Mouse (Mus musculus) brain, embryonic 14.5 days (tissue): ENCODE measurements around the gene Cdan1.

Experiments
- CTCF ChIP-seq: fragments of 200-500 bp; IDR thresholded peaks from 2 replicates; pipeline ENCODE4 v1.5.1; 2012; ENCODE audit warnings: inconsistent platforms, mild to moderate bottlenecking, moderate library complexity, borderline replicate concordance; ENCODE audit not compliant: insufficient read depth, insufficient read length; ENCODE audit errors: extremely low read depth
- POLR2A ChIP-seq: fragments of 200-500 bp; IDR thresholded peaks from 2 replicates; pipeline ENCODE4 v1.6.1; 2012; ENCODE audit warnings: mild to moderate bottlenecking, inconsistent platforms, borderline replicate concordance; ENCODE audit not compliant: poor library complexity, insufficient read depth, insufficient read length, severe bottlenecking; ENCODE audit errors: extremely low read depth

DNA sequence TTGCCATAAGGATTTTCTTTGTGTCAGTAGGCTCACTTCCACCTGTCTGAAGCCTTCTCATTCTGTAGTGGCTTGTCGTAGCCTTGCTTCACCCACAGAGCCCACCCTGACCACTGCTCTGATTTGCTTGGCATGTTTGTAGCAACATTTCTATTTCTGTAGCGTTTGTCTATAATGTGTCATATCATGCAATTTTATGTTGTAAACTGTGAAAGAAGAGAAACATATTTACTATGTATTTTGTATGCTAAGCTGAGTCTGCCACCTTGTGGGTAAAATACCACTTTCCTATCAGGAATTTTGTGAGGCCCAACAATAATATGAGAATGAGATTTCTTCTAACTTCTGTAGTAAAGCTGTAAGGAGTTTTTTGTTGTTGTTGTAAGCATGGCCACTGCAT lies 179.7 kb downstream of the Cdan1 start:
- no peak for TF ChIP-seq CTCF
- TF ChIP-seq POLR2A = no peak
